Mouse (Mus musculus): Measurements from ENCODE around the gene Helz.
"Not testable (repeated sequence)": the region's sequence is repeated elsewhere in the genome, so short reads cannot be mapped to it uniquely, and the experiment has no call there.

- TF ChIP-seq CTCF (IDR thresholded peaks at IDR 0.05; ENCODE audit: low read depth, low read length); POLR2A (IDR thresholded peaks at IDR 0.05; ENCODE audit: insufficient read depth, low read length); EP300 (IDR thresholded peaks at IDR 0.05; ENCODE audit: insufficient read depth, low read depth, low read length): not testable (repeated sequence)
Observed at GRCm38 (mm10) chr11:107570891-107571290, 23.2 kb downstream of the Helz start.

Data from ES-Bruce4 (cell line).